Mouse (Mus musculus): ENCODE results near the gene Tmem117. TPM values are rescaled to one million over a fixed set of nuclear protein-coding genes. Genes with fewer than 3 reads are reported as not detected.

Gene Tmem117
- polyA plus RNA-seq, 1 experiment from 2014 or later = 0.84 TPM

GRCm38 (mm10) chr15:94769227-94769626 is 140.2 kb downstream of the Tmem117 start:
- DNase-seq (ENCODE audit: low spot score) = peak; percentile 55
- no peaks in the 10 kb centered on the region for H3K27me3 ChIP-seq (ENCODE audit: control insufficient read depth, insufficient read depth, low read length)
- no peak overlapping the region for H3K27ac ChIP-seq (ENCODE audit: low read depth, low read length)
- no peaks in the 10 kb centered on the region for H3K4me1 ChIP-seq (replicated peaks; ENCODE audit: control insufficient read depth, insufficient read depth, low read length)
- no peak overlapping the region for H3K9ac ChIP-seq (ENCODE audit: low read length)
- no peak overlapping the region for H3K4me3 ChIP-seq (ENCODE audit: low read depth, low read length)
- H3K36me3 ChIP-seq (ENCODE audit: control insufficient read depth, insufficient read depth, low read length) = no peaks in the 10 kb centered on the region
- no peaks in the 10 kb centered on the region for H3K9me3 ChIP-seq (ENCODE audit: control insufficient read depth, low read length)
- 23% methylated on average over 4 of the region's 4 CpGs for WGBS
- no peak overlapping the region for H3K4me2 ChIP-seq (ENCODE audit: low read depth, low read length, severe bottlenecking)
- peak; percentile 80 for ATAC-seq (replicated peaks; ENCODE audit: low FRiP score)

- WGBS = 83% methylated on average over 7 of the region's 7 CpGs
- no peak for DNase-seq (ENCODE audit: low spot score)
Measured at GRCm38 (mm10) chr15:94770832-94771578, 142.0 kb downstream of the Tmem117 start.

DNA sequence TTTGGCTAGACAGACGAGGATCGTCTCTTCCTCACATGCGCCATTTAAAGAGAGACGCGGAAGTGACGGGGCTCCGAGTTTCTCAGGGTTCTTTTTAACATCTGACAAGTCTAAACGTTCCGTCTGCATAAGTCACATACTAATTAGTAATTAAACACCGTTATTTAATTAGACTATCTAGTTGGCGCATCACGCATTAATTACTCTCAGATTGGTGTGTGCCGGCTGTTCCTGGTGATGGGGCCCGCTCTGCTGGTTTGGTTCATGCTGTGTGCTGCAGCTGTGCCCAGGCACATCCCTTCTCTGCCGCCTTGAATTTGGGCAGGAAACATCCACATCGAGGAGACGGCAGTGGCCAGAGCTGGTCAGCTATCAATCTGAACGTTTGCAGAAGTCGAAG is 142.7 kb downstream of the Tmem117 start:
- ATAC-seq (replicated peaks; ENCODE audit: low FRiP score) (no peak), DNase-seq (ENCODE audit: low spot score) (no peak)
- Histone ChIP-seq H3K9me3 (ENCODE audit: control insufficient read depth, low read length) (no peaks in the 10 kb centered on the region), H3K9ac (ENCODE audit: low read length) (no peak overlapping the region), H3K36me3 (ENCODE audit: control insufficient read depth, insufficient read depth, low read length) (no peaks in the 10 kb centered on the region), H3K4me2 (ENCODE audit: low read depth, low read length, severe bottlenecking) (no peak overlapping the region), H3K27ac (ENCODE audit: low read depth, low read length) (no peak overlapping the region), H3K27me3 (ENCODE audit: control insufficient read depth, insufficient read depth, low read length) (no peaks in the 10 kb centered on the region), H3K4me1 (replicated peaks; ENCODE audit: control insufficient read depth, insufficient read depth, low read length) (no peaks in the 10 kb centered on the region), H3K4me3 (ENCODE audit: low read depth, low read length) (no peak overlapping the region)
- WGBS = 90% methylated on average over 19 of the region's 19 CpGs

More at GRCm38 (mm10) chr15:94770832-94771578, 142.0 kb downstream of the Tmem117 start:
- ATAC-seq (replicated peaks; ENCODE audit: low FRiP score) = no peak
- no peaks in the 10 kb centered on the region for H3K9me3 ChIP-seq (ENCODE audit: control insufficient read depth, low read length)
- no peak overlapping the region for H3K27ac ChIP-seq (ENCODE audit: low read depth, low read length)
- H3K36me3 ChIP-seq (ENCODE audit: control insufficient read depth, insufficient read depth, low read length) = no peaks in the 10 kb centered on the region
- no peaks in the 10 kb centered on the region for H3K27me3 ChIP-seq (ENCODE audit: control insufficient read depth, insufficient read depth, low read length)
- H3K4me2 ChIP-seq (ENCODE audit: low read depth, low read length, severe bottlenecking) = no peak overlapping the region
- no peak overlapping the region for H3K9ac ChIP-seq (ENCODE audit: low read length)
- no peaks in the 10 kb centered on the region for H3K4me1 ChIP-seq (replicated peaks; ENCODE audit: control insufficient read depth, insufficient read depth, low read length)
- H3K4me3 ChIP-seq (ENCODE audit: low read depth, low read length) = no peak overlapping the region

GRCm38 (mm10) chr15:94776119-94777069 is 147.4 kb downstream of the Tmem117 start:
- Histone ChIP-seq H3K36me3 (ENCODE audit: control insufficient read depth, insufficient read depth, low read length) (no peaks in the 10 kb centered on the region), H3K4me3 (ENCODE audit: low read depth, low read length) (no peak overlapping the region), H3K9me3 (ENCODE audit: control insufficient read depth, low read length) (no peaks in the 10 kb centered on the region), H3K27ac (ENCODE audit: low read depth, low read length) (no peak overlapping the region), H3K9ac (ENCODE audit: low read length) (no peak overlapping the region), H3K27me3 (ENCODE audit: control insufficient read depth, insufficient read depth, low read length) (no peaks in the 10 kb centered on the region), H3K4me2 (ENCODE audit: low read depth, low read length, severe bottlenecking) (no peak overlapping the region), H3K4me1 (replicated peaks; ENCODE audit: control insufficient read depth, insufficient read depth, low read length) (no peaks in the 10 kb centered on the region)
- DNase-seq (ENCODE audit: low spot score) (peak; percentile 50), ATAC-seq (replicated peaks; ENCODE audit: low FRiP score) (peak; percentile 61; the same call in 1 of the 2 replicates)
- WGBS = 56% methylated on average over 17 of the region's 17 CpGs

- Histone ChIP-seq H3K36me3 (ENCODE audit: control insufficient read depth, insufficient read depth, low read length) (no peaks in the 10 kb centered on the region), H3K9me3 (ENCODE audit: control insufficient read depth, low read length) (no peaks in the 10 kb centered on the region), H3K9ac (ENCODE audit: low read length) (no peak overlapping the region), H3K27ac (ENCODE audit: low read depth, low read length) (no peak overlapping the region), H3K4me2 (ENCODE audit: low read depth, low read length, severe bottlenecking) (no peak overlapping the region), H3K27me3 (ENCODE audit: control insufficient read depth, insufficient read depth, low read length) (no peaks in the 10 kb centered on the region), H3K4me1 (replicated peaks; ENCODE audit: control insufficient read depth, insufficient read depth, low read length) (no peaks in the 10 kb centered on the region), H3K4me3 (ENCODE audit: low read depth, low read length) (no peak overlapping the region)
- ATAC-seq (replicated peaks; ENCODE audit: low FRiP score) (no peak), DNase-seq (ENCODE audit: low spot score) (no peak)
- WGBS = 80% methylated on average over 1 of the region's 1 CpGs
Measured at GRCm38 (mm10) chr15:94781556-94781955, 152.5 kb downstream of the Tmem117 start.

DNA sequence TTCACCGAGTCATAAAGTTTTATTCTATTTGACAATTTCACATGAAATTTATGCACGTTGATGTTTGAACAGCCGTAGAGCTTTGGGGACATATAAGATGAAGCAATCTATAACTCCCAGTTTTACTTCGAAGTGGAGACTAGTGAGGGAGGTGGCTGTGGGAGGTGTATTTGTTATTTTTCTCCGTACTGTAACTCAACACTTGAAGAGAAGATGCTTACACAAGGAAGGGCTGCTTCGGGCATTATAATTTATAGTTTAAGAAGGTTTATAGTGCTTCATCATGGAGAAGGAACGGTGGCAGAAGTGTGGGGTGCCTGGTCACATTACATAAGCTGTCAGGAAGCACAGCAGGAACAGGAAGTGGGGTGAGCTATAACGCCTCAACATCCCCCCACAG is 164.4 kb downstream of the Tmem117 start:
- no peak overlapping the region for H3K4me3 ChIP-seq (ENCODE audit: low read depth, low read length)
- H3K36me3 ChIP-seq (ENCODE audit: control insufficient read depth, insufficient read depth, low read length) = no peaks in the 10 kb centered on the region
- H3K9me3 ChIP-seq (ENCODE audit: control insufficient read depth, low read length) = no peaks in the 10 kb centered on the region
- H3K27ac ChIP-seq (ENCODE audit: low read depth, low read length) = no peak overlapping the region
- H3K4me1 ChIP-seq (replicated peaks; ENCODE audit: control insufficient read depth, insufficient read depth, low read length) = no peaks in the 10 kb centered on the region
- ATAC-seq (replicated peaks; ENCODE audit: low FRiP score) = no peak
- H3K27me3 ChIP-seq (ENCODE audit: control insufficient read depth, insufficient read depth, low read length) = no peaks in the 10 kb centered on the region
- H3K4me2 ChIP-seq (ENCODE audit: low read depth, low read length, severe bottlenecking) = no peak overlapping the region
- 91% methylated on average over 8 of the region's 8 CpGs for WGBS
- H3K9ac ChIP-seq (ENCODE audit: low read length) = no peak overlapping the region
- no peak for DNase-seq (ENCODE audit: low spot score)

GRCm38 (mm10) chr15:94795484-94795883 is 166.5 kb downstream of the Tmem117 start:
- DNase-seq (ENCODE audit: low spot score) = no peak
- WGBS = 72% methylated on average over 4 of the region's 4 CpGs
- no peak overlapping the region for H3K4me2 ChIP-seq (ENCODE audit: low read depth, low read length, severe bottlenecking)
- no peak overlapping the region for H3K27ac ChIP-seq (ENCODE audit: low read depth, low read length)
- no peaks in the 10 kb centered on the region for H3K4me1 ChIP-seq (replicated peaks; ENCODE audit: control insufficient read depth, insufficient read depth, low read length)
- ATAC-seq (replicated peaks; ENCODE audit: low FRiP score) = no peak
- no peaks in the 10 kb centered on the region for H3K27me3 ChIP-seq (ENCODE audit: control insufficient read depth, insufficient read depth, low read length)
- H3K9ac ChIP-seq (ENCODE audit: low read length) = no peak overlapping the region
- no peaks in the 10 kb centered on the region for H3K36me3 ChIP-seq (ENCODE audit: control insufficient read depth, insufficient read depth, low read length)
- no peak overlapping the region for H3K4me3 ChIP-seq (ENCODE audit: low read depth, low read length)
- no peaks in the 10 kb centered on the region for H3K9me3 ChIP-seq (ENCODE audit: control insufficient read depth, low read length)

GRCm38 (mm10) chr15:94798236-94798635 is 169.2 kb downstream of the Tmem117 start:
- Histone ChIP-seq H3K4me3 (ENCODE audit: low read depth, low read length) (no peak overlapping the region), H3K4me2 (ENCODE audit: low read depth, low read length, severe bottlenecking) (no peak overlapping the region), H3K36me3 (ENCODE audit: control insufficient read depth, insufficient read depth, low read length) (no peaks in the 10 kb centered on the region), H3K9ac (ENCODE audit: low read length) (no peak overlapping the region), H3K9me3 (ENCODE audit: control insufficient read depth, low read length) (no peaks in the 10 kb centered on the region), H3K4me1 (replicated peaks; ENCODE audit: control insufficient read depth, insufficient read depth, low read length) (no peaks in the 10 kb centered on the region), H3K27ac (ENCODE audit: low read depth, low read length) (no peak overlapping the region), H3K27me3 (ENCODE audit: control insufficient read depth, insufficient read depth, low read length) (no peaks in the 10 kb centered on the region)
- WGBS = 20% methylated on average over 3 of the region's 3 CpGs
- ATAC-seq (replicated peaks; ENCODE audit: low FRiP score) (no peak), DNase-seq (ENCODE audit: low spot score) (no peak)
